Mouse (Mus musculus) cerebellum, adult 2 months (tissue): ENCODE results near the gene Shisal2b.

ENCODE experiments used
- CTCF ChIP-seq: fragments of 200-500 bp; IDR thresholded peaks from 2 replicates; pipeline ENCODE4 v1.5.1; 2011; ENCODE audit warnings: low read depth, mild to moderate bottlenecking, control low read depth, low read length, moderate library complexity, borderline replicate concordance; ENCODE audit not compliant: insufficient read depth
- POLR2A ChIP-seq: fragments of 200-500 bp; IDR thresholded peaks from 2 replicates; pipeline ENCODE4 v1.6.1; 2011; ENCODE audit warnings: low read length, control low read depth, borderline replicate concordance; ENCODE audit not compliant: insufficient read depth

- no peak for TF ChIP-seq POLR2A
- TF ChIP-seq CTCF = no peak
Measured at GRCm38 (mm10) chr13:104853645-104854044, 10.0 kb downstream of the Shisal2b start.
